Mouse (Mus musculus) adrenal gland, postnatal 14 days (tissue): ENCODE results near the gene Map7d1. TPM values are rescaled to one million over a fixed set of nuclear protein-coding genes. Genes with fewer than 3 reads are reported as not detected.
A peak's percentile ranks its signal among the peaks of the same experiment; 100 is the strongest.
"Not testable (repeated sequence)": the region's sequence is repeated elsewhere in the genome, so short reads cannot be mapped to it uniquely, and the experiment has no call there.

Experiments
- DNase-seq: peaks from one replicate; pipeline ENCODE4 v3.0.0; 2021; ENCODE audit warnings: mixed read lengths
- total RNA-seq: library from RNA; stranded (reverse); gene quantifications from 2 replicates; pipeline ENCODE4 v1.2.3, GENCODE M21; 2021

The Map7d1 gene
- total RNA-seq, 1 experiment from 2014 or later, result 53.4 TPM

GRCm38 (mm10) chr4:126241956-126242355 lies 14.2 kb downstream of the Map7d1 start:
- DNase-seq, result no peak

GRCm38 (mm10) chr4:126239862-126240475 lies 16.2 kb downstream of the Map7d1 start:
- no peak for DNase-seq

- no peak for DNase-seq
Observed at GRCm38 (mm10) chr4:126237721-126238242, 18.4 kb downstream of the Map7d1 start.

GRCm38 (mm10) chr4:126236467-126237280 lies 19.5 kb downstream of the Map7d1 start:
- DNase-seq, result no peak

GRCm38 (mm10) chr4:126235191-126235590 lies 21.0 kb downstream of the Map7d1 start:
- DNase-seq, result no peak

- DNase-seq, result no peak
Observed at GRCm38 (mm10) chr4:126234496-126235175, 21.5 kb downstream of the Map7d1 start.

- no peak for DNase-seq
Observed at GRCm38 (mm10) chr4:126233676-126234308, 22.4 kb downstream of the Map7d1 start.

GRCm38 (mm10) chr4:126229900-126230299 lies 26.2 kb downstream of the Map7d1 start:
- DNase-seq, result no peak

GRCm38 (mm10) chr4:126228144-126228543 lies 28.0 kb downstream of the Map7d1 start:
- no peak for DNase-seq

- DNase-seq, result peak; percentile 96
Observed at GRCm38 (mm10) chr4:126227077-126227761, 28.9 kb downstream of the Map7d1 start.

- peak; percentile 42 for DNase-seq
Observed at GRCm38 (mm10) chr4:126226640-126227039, 29.5 kb downstream of the Map7d1 start.

GRCm38 (mm10) chr4:126222631-126223030 lies 33.5 kb downstream of the Map7d1 start:
- DNase-seq, result no peak

- no peak for DNase-seq
Observed at GRCm38 (mm10) chr4:126220045-126220444, 36.1 kb downstream of the Map7d1 start.

- DNase-seq, result not testable (repeated sequence)
Observed at GRCm38 (mm10) chr4:126219540-126219939, 36.6 kb downstream of the Map7d1 start.

GRCm38 (mm10) chr4:126217771-126218170 lies 38.4 kb downstream of the Map7d1 start:
- peak; percentile 45 for DNase-seq

- peak; percentile 65 for DNase-seq
Observed at GRCm38 (mm10) chr4:126207081-126207480, 49.1 kb downstream of the Map7d1 start.

GRCm38 (mm10) chr4:126205386-126205785 lies 50.8 kb downstream of the Map7d1 start:
- no peak for DNase-seq

- no peak for DNase-seq
Observed at GRCm38 (mm10) chr4:126204661-126205230, 51.4 kb downstream of the Map7d1 start.

GRCm38 (mm10) chr4:126204016-126204415 lies 52.1 kb downstream of the Map7d1 start:
- DNase-seq, result no peak

- DNase-seq, result no peak
Observed at GRCm38 (mm10) chr4:126203336-126203895, 52.7 kb downstream of the Map7d1 start.
